Mouse (Mus musculus): ENCODE measurements at regions not wholly inside any gene's neighbourhood (a gene's known extent, or its start where the extent isn't known, plus 50 kb on each side); places are given as distances from the start of the nearest gene placed in this dataset.

GRCm38 (mm10) chr7:83201126-83201686, 334.1 kb downstream of the Mex3b start:
- Histone ChIP-seq H3K4me1 (ENCODE audit: control insufficient read depth in 1 of 2, insufficient read depth in 2 of 2, low read length in 2 of 2) (no peaks in the 10 kb centered on the region), H3K9me3 (replicated peaks; ENCODE audit: insufficient read depth, low read length) (no peaks in the 10 kb centered on the region), H3K4me3 (ENCODE audit: control insufficient read depth in 1 of 2, insufficient read depth in 1 of 2, low read depth in 2 of 2, low read length in 2 of 2) (no peak overlapping the region), H3K9ac (ENCODE audit: control insufficient read depth, low read depth, low read length, poor library complexity, severe bottlenecking) (no peak overlapping the region), H3K27ac (ENCODE audit: control insufficient read depth, low read depth, low read length) (no peak overlapping the region), H3K36me3 (ENCODE audit: control insufficient read depth in 1 of 2, insufficient read depth in 2 of 2, low read length in 2 of 2) (no peaks in the 10 kb centered on the region), H3K27me3 (ENCODE audit: control insufficient read depth in 1 of 2, insufficient read depth in 2 of 2, low read length in 2 of 2) (no peaks in the 10 kb centered on the region), H3K79me2 (ENCODE audit: control insufficient read depth, insufficient read depth, low read length, poor library complexity) (no peaks in the 10 kb centered on the region)
- no peak for TF ChIP-seq BHLHE40 (IDR thresholded peaks at IDR 0.05; ENCODE audit: borderline replicate concordance, low read depth, low read length)
- no peak for TF ChIP-seq KAT2A (conservative IDR thresholded peaks at IDR 0.05; ENCODE audit: low read depth, low read length)
- no peak for DNase-seq (ENCODE audit: low read depth, low spot score)

DNA sequence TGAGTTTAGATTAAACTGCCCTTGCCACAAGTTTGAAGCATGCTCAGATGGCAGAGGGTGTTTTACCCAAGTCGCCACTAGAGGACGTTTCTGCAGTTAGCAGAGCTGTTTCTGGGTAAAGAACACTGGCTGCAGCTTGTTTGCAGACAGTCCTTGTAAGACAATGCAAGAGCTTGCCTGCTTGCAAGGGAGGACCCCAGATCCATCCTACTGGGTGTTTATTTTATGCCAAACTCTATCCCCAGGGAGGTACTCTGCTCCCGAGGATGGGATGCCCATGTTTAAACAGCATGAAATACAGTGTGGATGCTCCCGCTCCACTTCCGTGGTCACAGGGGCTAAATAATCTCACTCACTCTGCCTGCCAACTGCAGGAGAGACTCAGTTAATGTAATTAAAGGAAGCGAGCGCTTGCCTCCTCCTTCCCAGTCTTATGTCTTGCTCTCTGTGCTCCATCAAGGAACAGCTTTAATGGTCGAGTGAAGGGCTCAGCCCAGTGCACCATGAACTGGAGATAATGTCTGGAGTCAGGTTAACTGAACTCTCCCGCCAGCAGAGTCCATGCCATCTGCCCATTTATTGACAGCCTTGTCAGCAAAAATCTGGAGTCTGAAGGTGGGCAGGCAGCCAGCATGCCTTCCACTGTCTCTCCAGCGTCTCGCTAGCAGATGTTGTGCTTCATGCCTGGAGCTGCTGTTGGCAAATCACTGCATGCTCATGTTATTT, 334.8 kb downstream of the Mex3b start:
- Histone ChIP-seq H3K36me3 (ENCODE audit: control insufficient read depth in 1 of 2, insufficient read depth in 2 of 2, low read length in 2 of 2) (no peaks in the 10 kb centered on the region), H3K4me3 (ENCODE audit: control insufficient read depth in 1 of 2, insufficient read depth in 1 of 2, low read depth in 2 of 2, low read length in 2 of 2) (no peak overlapping the region), H3K9me3 (replicated peaks; ENCODE audit: insufficient read depth, low read length) (no peaks in the 10 kb centered on the region), H3K4me1 (ENCODE audit: control insufficient read depth in 1 of 2, insufficient read depth in 2 of 2, low read length in 2 of 2) (no peaks in the 10 kb centered on the region), H3K79me2 (ENCODE audit: control insufficient read depth, insufficient read depth, low read length, poor library complexity) (no peaks in the 10 kb centered on the region), H3K9ac (ENCODE audit: control insufficient read depth, low read depth, low read length, poor library complexity, severe bottlenecking) (no peak overlapping the region), H3K27ac (ENCODE audit: control insufficient read depth, low read depth, low read length) (no peak overlapping the region), H3K27me3 (ENCODE audit: control insufficient read depth in 1 of 2, insufficient read depth in 2 of 2, low read length in 2 of 2) (no peaks in the 10 kb centered on the region)
- no peak for DNase-seq (ENCODE audit: low read depth, low spot score)
- TF ChIP-seq GABPA (IDR thresholded peaks at IDR 0.05; ENCODE audit: low read depth, low read length) (no peak), CHD1 (IDR thresholded peaks at IDR 0.05; ENCODE audit: low read depth, low read length) (no peak), MXI1 (IDR thresholded peaks at IDR 0.05; ENCODE audit: low read depth, low read length) (no peak), POLR2AphosphoS5 (IDR thresholded peaks at IDR 0.05; ENCODE audit: borderline replicate concordance, low read depth, low read length) (no peak), POLR2AphosphoS2 (IDR thresholded peaks at IDR 0.05; ENCODE audit: low read length) (no peak), ZKSCAN1 (IDR thresholded peaks at IDR 0.05; ENCODE audit: low read depth, low read length) (no peak), ZNF384 (IDR thresholded peaks at IDR 0.05; ENCODE audit: low read depth, low read length) (no peak), MAFK (IDR thresholded peaks at IDR 0.05; ENCODE audit: borderline replicate concordance, low read depth, low read length) (no peak), NRF1 (IDR thresholded peaks at IDR 0.05; ENCODE audit: insufficient read depth, low read depth, low read length, poor library complexity, severe bottlenecking) (no peak), MYC (IDR thresholded peaks at IDR 0.05; ENCODE audit: low read depth, low read length) (no peak), TCF12 (IDR thresholded peaks at IDR 0.05; ENCODE audit: low read depth, low read length) (no peak), SMC3 (IDR thresholded peaks at IDR 0.05; ENCODE audit: low read depth, low read length) (no peak), CTCF (IDR thresholded peaks at IDR 0.05 in 2 of 3, conservative IDR thresholded peaks at IDR 0.05 in 1 of 3; ENCODE audit: control insufficient read depth in 1 of 3, insufficient read depth in 1 of 3, low read depth in 2 of 3, low read length in 3 of 3, poor library complexity in 1 of 3, severe bottlenecking in 1 of 3) (no peak), E2F4 (IDR thresholded peaks at IDR 0.05; ENCODE audit: borderline replicate concordance, low read depth, low read length) (no peak), MAZ (IDR thresholded peaks at IDR 0.05; ENCODE audit: low read depth, low read length) (no peak), BHLHE40 (IDR thresholded peaks at IDR 0.05; ENCODE audit: borderline replicate concordance, low read depth, low read length) (no peak), JUND (IDR thresholded peaks at IDR 0.05; ENCODE audit: low read depth, low read length) (no peak)
